Mouse (Mus musculus) intestine, embryonic 14.5 days (tissue): ENCODE data around the gene Zdhhc16. TPM values are rescaled to one million over a fixed set of nuclear protein-coding genes. Genes with fewer than 3 reads are reported as not detected.
"Not testable (repeated sequence)": the region's sequence is repeated elsewhere in the genome, so short reads cannot be mapped to it uniquely, and the experiment has no call there.

Experiments used
- ATAC-seq: fragments of 200-750 bp; cut with Nextera tagmentation; replicated peaks from 2 replicates; pipeline ENCODE4 v1.8.0; 2017; ENCODE audit warnings: low read depth, moderate number of reproducible peaks, moderate TSS enrichment, moderate library complexity; ENCODE audit not compliant: low FRiP score, low TSS enrichment
- DNase-seq: peaks from one replicate; pipeline ENCODE4 v3.0.0-alpha.2; 2018; ENCODE audit warnings: low spot score
- H3K27ac ChIP-seq: fragments of 300-500 bp; sonication (generic); 2 replicates; pipeline ENCODE4 v1.5.1; 2014; ENCODE audit warnings: low read depth, mild to moderate bottlenecking, control low read depth
- H3K27me3 ChIP-seq: fragments of 300-500 bp; sonication (generic); replicated peaks from 2 replicates; pipeline ENCODE4 v1.6.1; 2014; ENCODE audit warnings: low read length, control low read depth; ENCODE audit not compliant: control insufficient read depth, insufficient read depth
- H3K36me3 ChIP-seq: fragments of 300-500 bp; sonication (generic); 2 replicates; pipeline ENCODE4 v1.6.1; 2014; ENCODE audit warnings: low read length, control low read depth; ENCODE audit not compliant: control insufficient read depth, insufficient read depth
- H3K4me1 ChIP-seq: fragments of 300-500 bp; sonication (generic); replicated peaks from 2 replicates; pipeline ENCODE4 v1.6.1; 2014; ENCODE audit warnings: low read length, control low read depth, mixed read lengths; ENCODE audit not compliant: control insufficient read depth, insufficient read depth
- H3K4me2 ChIP-seq: fragments of 300-500 bp; sonication (generic); 2 replicates; pipeline ENCODE4 v1.6.1; 2014; ENCODE audit warnings: low read length
- H3K4me3 ChIP-seq: fragments of 300-500 bp; sonication (generic); 2 replicates; pipeline ENCODE4 v1.5.1; 2014; ENCODE audit warnings: low read depth, low read length, control low read depth, mixed read lengths
- H3K9ac ChIP-seq: fragments of 300-500 bp; sonication (generic); 2 replicates; pipeline ENCODE4 v1.6.1; 2014; ENCODE audit warnings: mild to moderate bottlenecking, low read length
- H3K9me3 ChIP-seq: fragments of 300-500 bp; sonication (generic); 2 replicates; pipeline ENCODE4 v1.6.1; 2016; ENCODE audit warnings: low read length, control low read depth; ENCODE audit not compliant: control insufficient read depth
- WGBS: fragments of 180-500 bp; shearing (Covaris S2); extraction: QIAGEN DNeasy Blood & Tissue Kit; methylation state at CpG from one replicate; pipeline ENCODE4 v1.1.7; 2014; 5-methylcytosine and 5-hydroxymethylcytosine counted together
- polyA plus RNA-seq: library from polyadenylated mRNA; unstranded; fragments of >200 nt; fragmentation: Nextera tagmentation; extraction: Ambion mirVana; gene quantifications from 2 replicates; pipeline ENCODE4 v1.2.1, GENCODE M21; 2014

Zdhhc16 gene
- polyA plus RNA-seq, 1 experiment from 2014 or later: 69.2 TPM

DNA sequence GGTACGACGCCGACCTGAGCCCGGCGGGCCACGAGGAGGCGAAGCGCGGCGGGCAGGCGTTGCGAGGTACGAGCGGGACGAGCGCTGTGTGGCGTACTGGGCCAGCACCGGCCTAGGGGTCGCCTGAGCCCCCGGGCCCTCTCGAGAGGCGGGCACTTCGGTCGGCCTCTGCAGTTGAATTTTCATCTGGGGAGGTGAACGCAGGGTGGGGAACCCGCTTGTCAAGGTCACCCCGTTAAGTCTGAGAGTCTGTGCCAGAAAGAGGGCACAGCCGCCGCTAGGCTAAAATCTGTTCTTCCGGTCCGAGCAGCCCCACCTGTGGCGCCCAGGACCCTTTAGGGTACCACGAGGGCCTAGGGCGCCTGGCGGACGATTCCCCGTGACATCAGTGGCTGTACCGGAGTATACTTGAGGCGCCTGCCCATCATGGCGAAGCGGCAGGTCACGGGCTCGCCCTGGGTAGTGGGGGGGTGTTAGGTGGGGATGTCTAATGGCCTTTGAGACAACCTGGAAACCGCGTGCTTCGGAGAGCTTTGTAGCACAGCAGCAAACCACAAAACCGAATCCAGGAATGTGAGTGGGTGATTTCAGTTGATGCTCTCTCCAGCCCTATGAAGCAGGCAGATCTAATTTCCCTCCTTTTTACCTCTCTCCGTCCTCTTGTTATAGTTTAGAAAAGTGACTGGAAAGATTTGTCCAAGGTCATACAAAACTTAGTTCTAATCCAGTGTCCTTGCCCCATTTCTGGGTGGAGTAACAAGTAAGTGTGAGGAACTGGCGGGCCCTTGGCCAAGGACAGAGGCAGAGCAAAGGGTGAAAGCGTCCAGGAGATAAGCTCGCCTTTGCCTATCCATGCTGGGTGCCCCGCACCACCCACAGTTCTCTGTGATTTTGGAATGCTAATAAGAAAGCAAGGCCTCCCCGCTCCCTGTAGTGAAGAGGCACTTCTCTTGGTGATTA lies 20.9 kb upstream of the Zdhhc16 start:
- no peaks in the 10 kb centered on the region for H3K9me3 ChIP-seq
- DNase-seq (peak; percentile 75), ATAC-seq (peak; percentile 67)
- peak overlapping the region; percentile 91 for H3K27ac ChIP-seq
- H3K4me3 ChIP-seq: peak overlapping the region; percentile 98
- H3K27me3 ChIP-seq: no peaks in the 10 kb centered on the region
- peak overlapping the region; percentile 95 for H3K9ac ChIP-seq
- WGBS: under 1% methylated on average over 46 of the region's 53 CpGs
- peaks cover 20% of the 10 kb centered on the region for H3K4me1 ChIP-seq
- H3K36me3 ChIP-seq: peaks cover 32% of the 10 kb centered on the region
- peak overlapping the region; percentile 60 for H3K4me2 ChIP-seq

- ATAC-seq (no peak), DNase-seq (no peak)
- H3K4me3 ChIP-seq: peak overlapping the region; percentile 98
- H3K27ac ChIP-seq: no peak overlapping the region
- H3K36me3 ChIP-seq: peaks cover 38% of the 10 kb centered on the region
- peak overlapping the region; percentile 95 for H3K9ac ChIP-seq
- 50% methylated on average over 6 of the region's 6 CpGs for WGBS
- peak overlapping the region; percentile 60 for H3K4me2 ChIP-seq
- H3K4me1 ChIP-seq: peaks cover 13% of the 10 kb centered on the region
- H3K9me3 ChIP-seq: no peaks in the 10 kb centered on the region
- no peaks in the 10 kb centered on the region for H3K27me3 ChIP-seq
Measured at GRCm38 (mm10) chr19:41913774-41914591, 19.3 kb upstream of the Zdhhc16 start.

- Histone ChIP-seq H3K4me3 (peak overlapping the region; percentile 98), H3K4me2 (peak overlapping the region; percentile 60)
- not testable (repeated sequence) for ATAC-seq
Measured at GRCm38 (mm10) chr19:41914592-41914882, 18.7 kb upstream of the Zdhhc16 start.

DNA sequence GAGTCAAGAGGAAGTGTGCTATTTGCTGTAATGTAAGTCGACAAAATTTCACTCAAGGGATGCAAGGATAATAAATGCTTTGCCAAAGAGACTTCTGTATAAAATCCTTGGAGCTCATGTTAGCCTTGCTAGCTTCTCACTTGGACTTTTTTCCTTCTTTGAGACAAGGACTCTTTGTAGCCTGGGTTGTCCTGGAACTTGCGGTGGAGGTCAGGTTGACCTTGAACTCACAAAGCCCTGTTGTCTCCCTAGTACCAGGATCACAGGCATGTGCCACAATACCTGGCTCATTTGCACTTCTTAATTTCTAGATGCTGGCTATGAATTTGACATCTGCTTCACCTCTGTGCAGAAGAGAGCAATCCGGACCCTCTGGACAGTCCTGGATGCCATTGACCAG lies 18.0 kb upstream of the Zdhhc16 start:
- H3K4me2 ChIP-seq: no peak overlapping the region
- no peak overlapping the region for H3K9ac ChIP-seq
- ATAC-seq: no peak

More at GRCm38 (mm10) chr19:41914592-41914882, 18.7 kb upstream of the Zdhhc16 start:
- H3K4me1 ChIP-seq: peaks cover 13% of the 10 kb centered on the region
- H3K27ac ChIP-seq, H3K27me3 ChIP-seq, H3K9me3 ChIP-seq, H3K9ac ChIP-seq, DNase-seq: not testable (repeated sequence)
- peaks cover 44% of the 10 kb centered on the region for H3K36me3 ChIP-seq

DNA sequence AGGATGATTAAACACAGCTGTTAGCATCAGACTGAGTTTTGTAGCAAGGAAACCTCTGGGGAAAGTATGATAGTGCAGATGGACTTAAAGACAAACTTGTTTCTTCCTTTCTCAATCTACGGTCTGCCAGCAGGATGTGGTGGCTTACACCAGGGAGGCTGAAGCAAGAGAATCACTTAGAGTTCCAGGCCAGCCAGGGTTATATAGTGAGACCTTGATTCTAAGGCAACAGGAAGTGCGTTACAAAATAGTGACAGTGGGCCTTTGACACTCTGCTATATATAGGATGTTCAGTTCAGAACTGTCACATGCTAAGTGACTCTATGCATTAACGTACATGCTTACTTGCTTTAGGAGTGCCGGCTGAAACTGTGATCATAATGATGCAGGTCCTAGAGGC lies 16.4 kb upstream of the Zdhhc16 start:
- Histone ChIP-seq H3K27ac (no peak overlapping the region), H3K27me3 (no peaks in the 10 kb centered on the region), H3K9ac (no peak overlapping the region), H3K9me3 (no peaks in the 10 kb centered on the region), H3K4me2 (no peak overlapping the region), H3K36me3 (peaks cover 64% of the 10 kb centered on the region), H3K4me1 (peaks cover 13% of the 10 kb centered on the region), H3K4me3 (no peak overlapping the region)
- no peak for ATAC-seq
- no peak for DNase-seq
- WGBS: 89% methylated on average over 4 of the region's 4 CpGs

More for the DNA sequence above, 18.0 kb upstream of the Zdhhc16 start:
- no peak for DNase-seq
- Histone ChIP-seq H3K27me3 (no peaks in the 10 kb centered on the region), H3K4me1 (peaks cover 13% of the 10 kb centered on the region), H3K27ac (no peak overlapping the region), H3K9me3 (no peaks in the 10 kb centered on the region), H3K4me3 (no peak overlapping the region), H3K36me3 (peaks cover 50% of the 10 kb centered on the region)
- 91% methylated on average over 3 of the region's 3 CpGs for WGBS

GRCm38 (mm10) chr19:41919471-41919870 lies 13.8 kb upstream of the Zdhhc16 start:
- no peaks in the 10 kb centered on the region for H3K27me3 ChIP-seq
- H3K4me1 ChIP-seq: peaks cover under 1% of the 10 kb centered on the region; the same call in 1 of the 2 replicates
- H3K9ac ChIP-seq: no peak overlapping the region
- DNase-seq (no peak), ATAC-seq (no peak)
- H3K36me3 ChIP-seq: peaks cover 80% of the 10 kb centered on the region
- H3K4me2 ChIP-seq: no peak overlapping the region
- WGBS: 60% methylated on average over 4 of the region's 4 CpGs
- H3K9me3 ChIP-seq: no peaks in the 10 kb centered on the region
- no peak overlapping the region for H3K4me3 ChIP-seq
- no peak overlapping the region for H3K27ac ChIP-seq

DNA sequence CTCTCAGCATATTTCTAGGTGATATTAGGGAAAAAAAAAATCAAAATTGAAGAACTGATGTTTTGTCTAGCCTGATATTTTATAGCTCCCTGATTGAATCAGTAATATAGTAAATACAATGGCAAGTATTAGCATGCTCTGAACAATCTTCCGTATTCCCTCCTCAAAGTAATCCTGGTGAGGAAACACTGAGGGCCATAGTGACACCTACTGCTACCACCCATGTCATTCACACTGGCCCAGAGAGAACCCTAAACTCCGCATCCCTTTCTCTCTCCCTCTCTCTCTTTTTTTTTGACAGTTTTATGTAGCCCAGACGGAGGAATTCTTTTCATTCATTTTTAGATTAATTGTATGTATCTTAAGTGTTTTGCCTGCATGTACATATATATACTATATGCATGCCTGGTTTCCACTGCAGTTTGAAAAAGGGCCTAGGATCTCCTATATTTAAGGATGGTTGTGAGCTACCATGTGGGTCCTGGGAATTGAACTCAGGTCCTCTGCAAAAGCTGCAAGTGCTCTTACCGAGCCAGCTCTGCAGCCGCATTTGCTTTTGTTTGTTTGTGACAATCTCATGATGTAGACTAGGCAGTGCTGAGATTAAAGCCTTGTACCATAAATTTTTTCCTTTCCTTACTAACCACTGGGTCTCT lies 12.7 kb upstream of the Zdhhc16 start:
- H3K9ac ChIP-seq: no peak overlapping the region
- H3K4me1 ChIP-seq: no peaks in the 10 kb centered on the region
- H3K9me3 ChIP-seq: no peaks in the 10 kb centered on the region
- no peaks in the 10 kb centered on the region for H3K27me3 ChIP-seq
- H3K27ac ChIP-seq: no peak overlapping the region
- no peak overlapping the region for H3K4me2 ChIP-seq
- 69% methylated on average over 5 of the region's 5 CpGs for WGBS
- DNase-seq (no peak), ATAC-seq (no peak)
- H3K4me3 ChIP-seq: no peak overlapping the region
- peaks cover 76% of the 10 kb centered on the region for H3K36me3 ChIP-seq

- peak; percentile 14; the same call in 1 of the 2 replicates for ATAC-seq
- H3K27ac ChIP-seq: no peak overlapping the region
Measured at GRCm38 (mm10) chr19:41932686-41933085, 594 bp upstream of the Zdhhc16 start.

More at GRCm38 (mm10) chr19:41932686-41933085, 594 bp upstream of the Zdhhc16 start:
- Histone ChIP-seq H3K9ac (peak overlapping the region; percentile 50), H3K36me3 (peaks cover 44% of the 10 kb centered on the region), H3K4me3 (peak overlapping the region; percentile 80), H3K4me2 (peak overlapping the region; percentile 97), H3K27me3 (no peaks in the 10 kb centered on the region), H3K9me3 (no peaks in the 10 kb centered on the region), H3K4me1 (peaks cover 16% of the 10 kb centered on the region)
- 1% methylated on average over 28 of the region's 28 CpGs for WGBS
- no peak for DNase-seq
